Mouse (Mus musculus): ENCODE measurements around the gene Mcat. TPM values are rescaled to one million over a fixed set of nuclear protein-coding genes. Genes with fewer than 3 reads are reported as not detected.

The Mcat gene
- total and polyA plus RNA-seq, 3 experiments = 28.4 to 41.6 (median 41.2) TPM

DNA sequence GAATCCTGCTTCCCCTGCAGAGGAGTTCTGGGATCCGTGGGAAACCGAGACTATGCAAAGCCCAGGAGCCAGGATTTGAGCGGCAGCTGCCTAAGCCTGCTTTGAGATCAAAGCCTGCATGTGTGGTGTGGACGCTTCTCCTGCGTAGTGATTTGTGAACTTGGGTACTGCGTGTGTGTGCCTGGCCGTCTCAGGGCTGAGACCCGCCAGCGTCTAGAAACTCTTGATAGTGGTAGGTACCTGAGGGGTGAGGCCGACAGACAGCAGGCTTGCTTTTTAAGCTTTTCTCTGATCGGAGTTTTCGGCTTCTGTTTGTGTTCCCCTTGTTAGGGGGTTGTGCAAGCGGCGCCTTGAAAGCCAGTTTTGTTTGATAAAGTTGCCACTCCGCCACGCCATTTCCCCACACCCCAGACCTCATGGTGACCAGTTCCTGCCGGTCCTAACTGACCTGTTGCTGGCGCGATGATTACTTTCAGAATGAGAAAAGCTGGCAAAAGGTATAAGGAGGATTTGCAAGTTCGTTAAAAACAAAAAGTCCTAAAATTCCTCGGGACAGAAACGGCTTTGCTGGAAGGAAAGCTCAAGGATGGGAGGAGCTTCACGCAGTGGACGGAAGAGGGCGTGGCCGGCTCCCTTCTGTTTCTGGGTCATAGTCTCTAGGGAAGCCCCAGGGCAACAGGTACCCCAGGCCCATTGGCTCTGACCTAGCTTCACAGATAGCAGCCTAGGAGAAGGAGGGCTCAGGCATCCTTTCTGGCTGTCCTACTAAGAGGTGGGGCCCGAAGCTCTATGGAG lies 467 bp upstream of the Mcat start:
- Histone ChIP-seq H3K4me2 (ENCODE audit: insufficient read depth, low read depth, poor library complexity, severe bottlenecking) (peak overlapping the region; percentile 93), H3K36me3 (replicated peaks in 1 of 2; ENCODE audit: control insufficient read depth in 1 of 2, insufficient read depth in 1 of 2, low read length in 1 of 2) (no peaks in the 10 kb centered on the region), H3K4me1 (ENCODE audit: control insufficient read depth in 1 of 2, insufficient read depth in 2 of 2) (peaks cover 5 to 35% of the 10 kb centered on the region in 2 experiments), H3K79me2 (replicated peaks; ENCODE audit: control insufficient read depth, extremely low read depth, insufficient read depth, poor library complexity, severe bottlenecking) (no peaks in the 10 kb centered on the region), H3K27ac (ENCODE audit: insufficient read depth, low read depth) (peak overlapping the region; percentile 56; the same call in 1 of the 2 replicates), H3K27me3 (replicated peaks) (no peaks in the 10 kb centered on the region), H3K9me3 (replicated peaks; ENCODE audit: low read length) (no peaks in the 10 kb centered on the region), H3K9ac (ENCODE audit: insufficient read depth, low read depth) (peak overlapping the region; percentile 75), H3K4me3 (replicated peaks in 1 of 3; ENCODE audit: low read depth in 2 of 3, low read length in 2 of 3, poor library complexity in 1 of 3) (peak overlapping the region; percentile 62 to 79 (median 78))
- TF ChIP-seq NELFE (IDR thresholded peaks at IDR 0.05; ENCODE audit: low read depth, low read length) = no peak; the same call in 1 of the 2 replicates
- TF ChIP-seq TCF12 (IDR thresholded peaks at IDR 0.05; ENCODE audit: low read depth, low read length) = peak; percentile 31; the same call in 1 of the 2 replicates
- peak; percentile 45 for TF ChIP-seq ELF1 (IDR thresholded peaks at IDR 0.05; ENCODE audit: low read depth, low read length)
- TF ChIP-seq TBP (conservative IDR thresholded peaks at IDR 0.05; ENCODE audit: low read depth, low read length) = no peak
- peak; percentile 36; the same call in 1 of the 2 replicates for TF ChIP-seq HCFC1 (IDR thresholded peaks at IDR 0.05; ENCODE audit: low read depth, low read length)
- TF ChIP-seq SIN3A (IDR thresholded peaks at IDR 0.05; ENCODE audit: low read length) = 0 out of 2 replicates have a peak, but pooled peaks have one; percentile 40
- no peak for TF ChIP-seq ZKSCAN1 (IDR thresholded peaks at IDR 0.05; ENCODE audit: borderline replicate concordance, low read depth, low read length)
- TF ChIP-seq POLR2AphosphoS2 (IDR thresholded peaks at IDR 0.05; ENCODE audit: low read depth, low read length) = no peak
- 0 out of 2 replicates have a peak, but pooled peaks have one; percentile 19 for TF ChIP-seq MEF2A (IDR thresholded peaks at IDR 0.05; ENCODE audit: borderline replicate concordance, low read depth, low read length)
- TF ChIP-seq ZMIZ1 (IDR thresholded peaks at IDR 0.05; ENCODE audit: low read depth, low read length) = 0 out of 2 replicates have a peak, but pooled peaks have one; percentile 32
- peak; percentile 56; the same call in 1 of the 2 replicates for TF ChIP-seq MAX (IDR thresholded peaks at IDR 0.05; ENCODE audit: low read length)
- no peak for TF ChIP-seq E2F4 (IDR thresholded peaks at IDR 0.05; ENCODE audit: insufficient replicate concordance, low read depth, low read length)
- TF ChIP-seq USF2 (conservative IDR thresholded peaks at IDR 0.05; ENCODE audit: low read depth, low read length) = no peak
- no peak for TF ChIP-seq CHD2 (IDR thresholded peaks at IDR 0.05; ENCODE audit: low read length)
- TF ChIP-seq MAZ (IDR thresholded peaks at IDR 0.05; ENCODE audit: low read depth, low read length) = no peak
- no peak for TF ChIP-seq UBTF (IDR thresholded peaks at IDR 0.05; ENCODE audit: low read depth, low read length)
- TF ChIP-seq MAFK (IDR thresholded peaks at IDR 0.05; ENCODE audit: insufficient replicate concordance, low read length) = no peak
- no peak; the same call in 1 of the 2 replicates for TF ChIP-seq MYC (IDR thresholded peaks at IDR 0.05; ENCODE audit: low read depth, low read length)
- TF ChIP-seq ETS1 (conservative IDR thresholded peaks at IDR 0.05; ENCODE audit: low read depth, low read length) = no peak
- no peak for TF ChIP-seq JUN (IDR thresholded peaks at IDR 0.05; ENCODE audit: insufficient read depth, low read depth, low read length)
- TF ChIP-seq CTCF (conservative IDR thresholded peaks at IDR 0.05 in 1 of 2, IDR thresholded peaks at IDR 0.05 in 1 of 2; ENCODE audit: low read depth in 2 of 2, low read length in 2 of 2) = no peak
- TF ChIP-seq POLR2A (IDR thresholded peaks at IDR 0.05; ENCODE audit: low read depth, low read length) = 0 out of 2 replicates have a peak, but pooled peaks have one; percentile 26
- TF ChIP-seq ZC3H11A (IDR thresholded peaks at IDR 0.05; ENCODE audit: low read depth, low read length) = no peak
- TF ChIP-seq EP300 (IDR thresholded peaks at IDR 0.05; ENCODE audit: low read length) = no peak
- peak; percentile 31; the same call in 1 of the 2 replicates for TF ChIP-seq CHD1 (IDR thresholded peaks at IDR 0.05; ENCODE audit: low read depth, low read length)
- TF ChIP-seq MXI1 (IDR thresholded peaks at IDR 0.05; ENCODE audit: low read depth, low read length) = peak; percentile 79
- TF ChIP-seq SMC3 (IDR thresholded peaks at IDR 0.05; ENCODE audit: low read depth, low read length) = no peak
- no peak for TF ChIP-seq GABPA (IDR thresholded peaks at IDR 0.05; ENCODE audit: insufficient replicate concordance, low read depth, low read length)
- no peak for TF ChIP-seq KAT2A (IDR thresholded peaks at IDR 0.05; ENCODE audit: insufficient replicate concordance, low read length)
- in situ Hi-C loops (cut with MboI; ENCODE audit: low pct_ligation_motif_present, low pct_unique_long_range_greater_than_20kb, low sequenced_read_pairs) (no loop called here), dilution Hi-C loops (cut with MboI; ENCODE audit: extremely low pct_ligation_motif_present, extremely low pct_unique_long_range_greater_than_20kb, low sequenced_read_pairs) (no loop called here)
- peak; percentile 52 for DNase-seq (ENCODE audit: extremely low read depth)
